Mouse (Mus musculus) forebrain, postnatal 0 days (tissue): Measurements from ENCODE around the gene Rbms3. TPM values are rescaled to one million over a fixed set of nuclear protein-coding genes. Genes with fewer than 3 reads are reported as not detected.

ENCODE experiments used
- ATAC-seq: fragments of 200-750 bp; cut with Nextera tagmentation; 2 replicates; pipeline ENCODE4 v1.8.0; 2017; ENCODE audit warnings: mild to moderate bottlenecking, moderate library complexity
- DNase-seq: peaks from one replicate; pipeline ENCODE4 v3.0.0-alpha.2; 2015
- H3K27ac ChIP-seq: fragments of 300-500 bp; sonication (generic); 2 replicates; pipeline ENCODE4 v1.5.1; 2014; ENCODE audit warnings: low read depth, mild to moderate bottlenecking, antibody characterized with exemption, low read length, moderate library complexity, mixed read lengths
- H3K27me3 ChIP-seq: fragments of 300-500 bp; sonication (generic); 2 replicates; pipeline ENCODE4 v1.6.1; 2014; ENCODE audit warnings: mild to moderate bottlenecking, low read length, mixed read lengths; ENCODE audit not compliant: insufficient read depth
- H3K36me3 ChIP-seq: fragments of 300-500 bp; sonication (generic); 2 replicates; pipeline ENCODE4 v1.6.1; 2014; ENCODE audit warnings: mild to moderate bottlenecking, moderate library complexity; ENCODE audit not compliant: insufficient read depth
- H3K4me1 ChIP-seq: fragments of 300-500 bp; sonication (generic); 2 replicates; pipeline ENCODE4 v1.6.1; 2014; ENCODE audit warnings: antibody characterized with exemption; ENCODE audit not compliant: insufficient read depth
- H3K4me2 ChIP-seq: fragments of 300-500 bp; sonication (generic); 2 replicates; pipeline ENCODE4 v1.6.1; 2014; ENCODE audit warnings: low read depth, mild to moderate bottlenecking, moderate library complexity
- H3K4me3 ChIP-seq: fragments of 300-500 bp; sonication (generic); 2 replicates; pipeline ENCODE4 v1.5.1; 2014; ENCODE audit warnings: low read depth, low read length, mixed read lengths
- H3K9ac ChIP-seq: fragments of 300-500 bp; sonication (generic); 2 replicates; pipeline ENCODE4 v1.6.1; 2014; ENCODE audit warnings: mild to moderate bottlenecking
- H3K9me3 ChIP-seq: fragments of 300-500 bp; sonication (generic); 2 replicates; pipeline ENCODE4 v1.6.1; 2016; ENCODE audit warnings: low read length
- CTCF ChIP-seq: sonication (generic); IDR thresholded peaks from 2 replicates; pipeline ENCODE4 v1.5.1; 2016; ENCODE audit warnings: antibody characterized with exemption, control low read depth, low read depth
- WGBS: fragments of 180-500 bp; shearing (Covaris S2); extraction: QIAGEN DNeasy Blood & Tissue Kit; methylation state at CpG from one replicate; pipeline ENCODE4 v1.1.7; 2014; 5-methylcytosine and 5-hydroxymethylcytosine counted together
- polyA plus RNA-seq: library from polyadenylated mRNA; unstranded; fragments of >200 nt; fragmentation: Nextera tagmentation; extraction: Ambion mirVana; gene quantifications from 2 replicates; pipeline ENCODE4 v1.2.1, GENCODE M21; 2015
- total RNA-seq: library from RNA; depleted of rRNA; stranded (reverse); fragments of >200 nt; gene quantifications from 2 replicates; pipeline ENCODE4 v1.2.3, GENCODE M21; 2014

Gene Rbms3
- total and polyA plus RNA-seq, 2 experiments from 2014 or later: 29.9 to 38.8 TPM

DNA sequence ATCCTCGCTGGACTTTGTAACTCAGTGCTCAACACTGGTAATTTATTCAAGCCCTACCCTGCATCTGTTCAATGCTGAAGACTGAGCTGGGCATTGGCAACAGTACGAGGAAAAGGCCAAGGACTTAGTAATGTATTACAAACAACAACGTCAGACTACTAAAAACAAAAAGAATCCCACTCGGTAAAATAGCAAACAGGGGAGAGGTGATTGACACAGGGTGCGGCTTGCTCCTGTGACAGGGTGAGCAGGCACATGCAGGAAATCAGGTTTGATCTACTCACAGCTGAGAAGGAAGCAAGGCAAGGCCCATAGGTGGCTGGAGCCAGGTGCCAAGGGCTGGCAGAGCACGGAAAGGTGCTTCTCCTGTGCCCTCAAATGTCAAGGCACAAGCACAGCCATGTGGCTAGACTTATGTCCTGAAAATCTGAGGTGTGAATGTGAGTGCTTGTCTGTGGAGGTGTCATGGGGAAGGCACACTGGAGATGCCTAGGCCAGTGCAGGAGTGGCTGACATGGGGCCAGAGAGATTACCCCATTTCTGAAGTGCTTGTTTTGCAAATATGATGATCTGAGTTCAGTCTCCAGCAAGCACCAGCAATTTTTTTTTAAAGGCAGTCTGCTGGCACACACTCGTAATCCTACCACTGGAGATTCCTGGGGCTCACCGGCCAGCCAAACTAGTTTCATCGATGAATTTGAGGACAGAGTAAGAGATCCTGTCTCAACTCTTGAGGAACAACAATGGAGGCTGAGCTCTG is 251.4 kb downstream of the Rbms3 start:
- Histone ChIP-seq H3K9ac (no peak overlapping the region), H3K36me3 (no peaks in the 10 kb centered on the region), H3K4me2 (no peak overlapping the region), H3K9me3 (no peaks in the 10 kb centered on the region), H3K27me3 (peaks cover 6% of the 10 kb centered on the region; the same call in 1 of the 2 replicates), H3K27ac (no peak overlapping the region), H3K4me3 (no peak overlapping the region), H3K4me1 (no peaks in the 10 kb centered on the region)
- no peak for ATAC-seq
- 73% methylated on average over 9 of the region's 9 CpGs for WGBS
- TF ChIP-seq CTCF: no peak
- no peak for DNase-seq

DNA sequence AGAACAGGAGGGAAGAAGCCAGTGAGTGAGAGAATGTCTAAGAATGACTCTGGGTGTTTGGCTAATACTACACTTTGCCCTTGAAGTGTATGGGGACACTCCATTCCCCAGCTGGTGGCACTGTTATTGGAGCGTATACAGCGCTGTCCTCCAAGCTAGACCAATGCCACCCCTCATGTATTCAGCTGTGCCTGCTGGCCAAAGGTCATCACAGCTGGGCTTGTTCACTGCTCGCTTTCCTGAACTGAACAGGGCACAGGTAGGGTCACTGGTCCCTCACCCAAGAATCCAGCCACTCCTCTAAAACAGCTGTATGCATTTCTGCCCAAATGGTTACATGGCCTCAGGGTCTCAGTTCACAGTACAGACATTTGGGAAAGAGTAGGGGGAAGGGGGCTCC is 253.9 kb downstream of the Rbms3 start:
- DNase-seq: no peak
- no peak for ATAC-seq
- WGBS: 93% methylated on average over 3 of the region's 3 CpGs
- TF ChIP-seq CTCF: no peak
- Histone ChIP-seq H3K4me2 (no peak overlapping the region), H3K4me3 (no peak overlapping the region), H3K27me3 (peaks cover 6% of the 10 kb centered on the region; the same call in 1 of the 2 replicates), H3K36me3 (no peaks in the 10 kb centered on the region), H3K4me1 (no peaks in the 10 kb centered on the region), H3K27ac (no peak overlapping the region), H3K9ac (no peak overlapping the region), H3K9me3 (no peaks in the 10 kb centered on the region)

DNA sequence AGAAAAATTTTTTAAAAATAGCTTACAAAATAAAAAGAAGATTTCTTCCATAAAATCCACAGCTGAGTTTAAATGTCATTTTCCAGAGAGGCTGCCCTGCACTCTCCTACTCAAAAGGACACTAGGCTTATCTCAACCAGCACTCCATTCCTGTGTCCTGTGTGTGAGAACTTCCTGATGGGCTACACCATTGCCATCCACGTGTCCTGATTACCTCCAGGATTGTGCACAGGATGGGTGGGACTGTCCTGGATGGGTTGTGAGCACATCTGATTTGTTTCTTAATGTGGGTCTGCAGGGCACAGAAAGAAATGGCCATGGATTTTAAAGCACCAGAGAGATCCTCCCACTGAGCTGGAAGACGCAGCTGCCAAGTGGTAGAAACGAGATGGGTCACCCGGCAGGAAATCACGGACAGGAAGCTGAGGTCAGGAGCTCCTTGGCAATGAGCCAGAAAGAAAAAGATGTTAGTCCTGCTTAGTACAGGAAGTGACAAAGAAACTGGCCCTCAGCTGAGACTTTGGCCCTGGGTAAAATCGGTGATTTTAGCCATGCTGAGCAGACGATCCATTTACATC is 256.5 kb downstream of the Rbms3 start:
- Histone ChIP-seq H3K27me3 (no peaks in the 10 kb centered on the region; the same call in 1 of the 2 replicates), H3K27ac (no peak overlapping the region), H3K36me3 (no peaks in the 10 kb centered on the region), H3K4me2 (no peak overlapping the region), H3K4me1 (no peaks in the 10 kb centered on the region), H3K4me3 (no peak overlapping the region), H3K9me3 (no peaks in the 10 kb centered on the region), H3K9ac (no peak overlapping the region)
- ATAC-seq (no peak), DNase-seq (no peak)
- no peak for TF ChIP-seq CTCF
- WGBS: 64% methylated on average over 7 of the region's 7 CpGs

DNA sequence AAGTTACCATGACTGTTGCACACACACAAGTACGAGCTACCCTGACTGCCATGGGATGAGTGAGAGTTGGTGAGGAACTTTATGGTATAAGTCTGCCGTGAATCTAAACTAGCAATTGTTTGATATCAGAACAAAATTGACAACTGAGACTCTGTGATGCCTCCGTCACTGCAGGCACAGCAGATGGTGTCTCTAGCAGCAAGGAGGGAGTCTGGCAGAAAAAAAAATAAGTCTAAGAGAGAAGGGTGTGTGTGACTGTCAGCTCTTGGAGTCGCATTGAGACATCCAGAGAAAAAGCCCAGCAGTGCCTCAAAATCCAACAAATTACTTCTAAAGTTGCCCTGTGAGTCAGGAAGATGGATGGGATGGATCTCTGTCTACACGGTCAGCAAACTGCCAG is 257.7 kb downstream of the Rbms3 start:
- H3K4me3 ChIP-seq: no peak overlapping the region
- ATAC-seq (no peak), DNase-seq (peak; percentile 35)
- no peaks in the 10 kb centered on the region for H3K36me3 ChIP-seq
- 62% methylated on average over 5 of the region's 5 CpGs for WGBS
- H3K9ac ChIP-seq: no peak overlapping the region
- no peaks in the 10 kb centered on the region for H3K4me1 ChIP-seq
- H3K27ac ChIP-seq: no peak overlapping the region
- no peaks in the 10 kb centered on the region for H3K9me3 ChIP-seq
- no peaks in the 10 kb centered on the region for H3K27me3 ChIP-seq
- TF ChIP-seq CTCF: no peak
- H3K4me2 ChIP-seq: no peak overlapping the region

DNA sequence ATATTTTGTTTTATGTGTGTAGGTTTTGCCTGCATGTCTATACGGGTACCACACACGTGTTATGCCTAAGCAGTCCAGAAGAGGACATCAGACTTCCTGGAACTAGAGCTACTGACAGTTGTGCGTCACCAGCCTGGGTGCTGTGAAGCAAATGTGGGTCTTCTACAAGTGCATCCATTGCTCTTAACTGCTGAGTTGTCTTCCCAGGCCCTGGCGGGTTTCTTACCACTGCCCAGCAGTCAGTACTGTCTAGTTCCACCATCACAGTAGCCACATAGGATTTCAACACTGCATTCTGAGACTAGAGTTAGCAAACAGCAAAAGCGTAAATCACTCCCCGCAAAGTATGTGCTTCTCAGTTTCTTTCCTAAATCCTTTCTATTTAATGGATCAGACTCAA is 259.6 kb downstream of the Rbms3 start:
- no peaks in the 10 kb centered on the region for H3K36me3 ChIP-seq
- WGBS: 95% methylated on average over 6 of the region's 6 CpGs

DNA sequence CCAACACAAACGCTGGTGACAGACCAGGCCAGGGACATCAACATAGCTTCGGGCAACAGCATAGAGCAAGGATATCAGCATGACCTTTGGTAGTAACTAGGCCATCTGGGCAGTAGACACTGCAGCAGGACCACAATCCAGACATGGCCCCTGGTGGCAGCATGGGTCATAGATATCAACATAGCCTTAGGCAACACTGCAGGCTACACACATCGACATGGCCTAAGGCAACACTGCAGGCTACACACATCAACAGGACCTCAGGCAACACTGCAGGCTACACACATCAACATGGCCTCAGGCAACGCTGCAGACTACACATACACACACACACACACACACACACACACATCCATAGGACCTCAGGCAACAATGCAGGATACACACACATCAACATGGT is 261.7 kb downstream of the Rbms3 start:
- no peak overlapping the region for H3K9ac ChIP-seq
- H3K27ac ChIP-seq: no peak overlapping the region
- no peaks in the 10 kb centered on the region for H3K27me3 ChIP-seq
- no peak for ATAC-seq
- no peaks in the 10 kb centered on the region for H3K4me1 ChIP-seq
- no peaks in the 10 kb centered on the region for H3K36me3 ChIP-seq
- no peak for DNase-seq
- H3K9me3 ChIP-seq: no peaks in the 10 kb centered on the region
- no peak overlapping the region for H3K4me2 ChIP-seq
- no peak overlapping the region for H3K4me3 ChIP-seq
- no peak for TF ChIP-seq CTCF
- WGBS: 96% methylated on average over 4 of the region's 4 CpGs

More for the DNA sequence above, 259.6 kb downstream of the Rbms3 start:
- H3K4me3 ChIP-seq: no peak overlapping the region
- no peak overlapping the region for H3K4me2 ChIP-seq
- ATAC-seq (no peak), DNase-seq (no peak)
- no peak overlapping the region for H3K9ac ChIP-seq
- H3K27me3 ChIP-seq: no peaks in the 10 kb centered on the region
- no peaks in the 10 kb centered on the region for H3K4me1 ChIP-seq
- H3K9me3 ChIP-seq: no peaks in the 10 kb centered on the region
- no peak for TF ChIP-seq CTCF
- H3K27ac ChIP-seq: no peak overlapping the region

DNA sequence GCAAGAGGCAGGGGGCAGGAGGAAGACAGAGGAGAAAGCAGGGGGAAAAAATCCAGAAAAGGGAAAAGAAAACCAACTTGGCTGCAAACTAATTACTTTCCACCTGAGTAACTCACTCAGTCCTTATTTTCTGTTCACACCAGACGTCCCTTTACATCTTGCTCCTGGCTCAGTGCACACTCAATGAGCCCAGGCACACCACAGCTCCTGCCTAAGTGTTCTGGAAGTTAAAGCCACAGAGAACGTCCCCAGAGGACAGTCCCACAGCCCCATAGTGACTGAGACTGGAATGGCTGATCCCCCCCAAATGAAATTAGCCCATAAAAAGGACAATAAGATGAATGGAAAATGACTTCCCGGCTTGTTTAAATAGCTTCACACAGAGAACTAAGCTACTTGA is 265.1 kb downstream of the Rbms3 start:
- Histone ChIP-seq H3K36me3 (no peaks in the 10 kb centered on the region), H3K27ac (no peak overlapping the region), H3K4me1 (no peaks in the 10 kb centered on the region), H3K9ac (no peak overlapping the region), H3K27me3 (no peaks in the 10 kb centered on the region; the same call in 1 of the 2 replicates), H3K4me2 (no peak overlapping the region), H3K4me3 (no peak overlapping the region), H3K9me3 (no peaks in the 10 kb centered on the region)
- WGBS: 12% methylated on average over 3 of the region's 3 CpGs
- TF ChIP-seq CTCF: no peak
- ATAC-seq (no peak), DNase-seq (no peak)
